8 mouse cellular contexts compared by ENCODE assay signal in genomic region chr11:60536859-60537467, GRCm38 (mm10). TPM values are rescaled to one million over a fixed set of nuclear protein-coding genes. Genes with fewer than 3 reads are reported as not detected.
A peak's percentile ranks its signal among the peaks of the same experiment; 100 is the strongest.
DNase-seq lines count a peak whose midpoint lies in the region; ATAC-seq lines count a peak whose summit lies in the region.

No protein-coding gene starts in this region.

- WGBS in embryonic facial prominence, embryonic 11.5 days, result under 1% methylated on average over 37 of the region's 37 CpGs
- 0% methylated on average over 37 of the region's 37 CpGs for WGBS in limb, embryonic 11.5 days
- under 1% methylated on average over 37 of the region's 37 CpGs for WGBS in midbrain, embryonic 12.5 days

- H3K4me2 ChIP-seq in embryonic facial prominence, embryonic 11.5 days (ENCODE audit: low read depth, low read length), result peak overlapping the region; percentile 76
- peak overlapping the region; percentile 71 for H3K4me2 ChIP-seq in limb, embryonic 11.5 days (ENCODE audit: low read depth, severe bottlenecking)
- H3K4me2 ChIP-seq in midbrain, embryonic 12.5 days (replicated peaks), result peak overlapping the region; percentile 97

- peak overlapping the region; percentile 99 for H3K27ac ChIP-seq in embryonic facial prominence, embryonic 11.5 days (replicated peaks; ENCODE audit: low read depth, low read length)
- peak overlapping the region; percentile 96 for H3K27ac ChIP-seq in limb, embryonic 11.5 days (replicated peaks; ENCODE audit: low read depth, low read length)
- peak overlapping the region; percentile 100 for H3K27ac ChIP-seq in midbrain, embryonic 12.5 days (replicated peaks)

- no peaks in the 10 kb centered on the region for H3K36me3 ChIP-seq in embryonic facial prominence, embryonic 11.5 days (replicated peaks; ENCODE audit: control insufficient read depth, insufficient read depth, low read depth, low read length)
- H3K36me3 ChIP-seq in limb, embryonic 11.5 days (ENCODE audit: control insufficient read depth, insufficient read depth, low read length), result peaks cover 2% of the 10 kb centered on the region; the same call in 1 of the 2 replicates
- H3K36me3 ChIP-seq in midbrain, embryonic 12.5 days, result peaks cover 2% of the 10 kb centered on the region; the same call in 1 of the 2 replicates

- DNase-seq in adrenal gland, postnatal 25 days, result peak; percentile 90
- DNase-seq in embryonic facial prominence, embryonic 11.5 days (ENCODE audit: low spot score), result peak; percentile 93
- DNase-seq in heart, adult 18-20 months, result peak; percentile 95 to 97
- DNase-seq in kidney, adult 18-20 months, result peak; percentile 94
- peak; percentile 96 for DNase-seq in limb, embryonic 11.5 days (ENCODE audit: low spot score)
- DNase-seq in spleen, adult 12 weeks (ENCODE audit: low spot score), result peak; percentile 74
- no peak for DNase-seq in c-Kit-positive CD71-positive TER-119-positive erythroid progenitor cells, embryonic 14.5 days (ENCODE audit: low spot score)

- peak overlapping the region; percentile 87 for H3K9ac ChIP-seq in embryonic facial prominence, embryonic 11.5 days (replicated peaks; ENCODE audit: low read length)
- H3K9ac ChIP-seq in limb, embryonic 11.5 days (ENCODE audit: low read length), result peak overlapping the region; percentile 70
- H3K9ac ChIP-seq in midbrain, embryonic 12.5 days (replicated peaks), result peak overlapping the region; percentile 94

- peak overlapping the region; percentile 98 for H3K4me3 ChIP-seq in embryonic facial prominence, embryonic 11.5 days (ENCODE audit: low read depth, low read length)
- peak overlapping the region; percentile 97 for H3K4me3 ChIP-seq in limb, embryonic 11.5 days (ENCODE audit: low read depth, low read length)
- peak overlapping the region; percentile 95 for H3K4me3 ChIP-seq in midbrain, embryonic 12.5 days

- peak; percentile 72 for ATAC-seq in embryonic facial prominence, embryonic 11.5 days (replicated peaks; ENCODE audit: insufficient number of reproducible peaks, low FRiP score, low TSS enrichment, low read depth)
- ATAC-seq in limb, embryonic 11.5 days (ENCODE audit: insufficient number of reproducible peaks, low FRiP score, low TSS enrichment, low read depth), result peak; percentile 75
- peak; percentile 68 for ATAC-seq in midbrain, embryonic 12.5 days (ENCODE audit: low FRiP score, low read depth)

- H3K4me1 ChIP-seq in embryonic facial prominence, embryonic 11.5 days (ENCODE audit: control insufficient read depth, insufficient read depth, low read length), result peaks cover 3% of the 10 kb centered on the region; the same call in 1 of the 2 replicates
- H3K4me1 ChIP-seq in limb, embryonic 11.5 days (ENCODE audit: control insufficient read depth, insufficient read depth, low read length), result peaks cover 17% of the 10 kb centered on the region
- H3K4me1 ChIP-seq in midbrain, embryonic 12.5 days, result peaks cover 35% of the 10 kb centered on the region

- no peaks in the 10 kb centered on the region for H3K27me3 ChIP-seq in embryonic facial prominence, embryonic 11.5 days (ENCODE audit: control insufficient read depth, insufficient read depth, low read length)
- no peaks in the 10 kb centered on the region for H3K27me3 ChIP-seq in limb, embryonic 11.5 days (ENCODE audit: control insufficient read depth, insufficient read depth, low read length)
- no peaks in the 10 kb centered on the region for H3K27me3 ChIP-seq in midbrain, embryonic 12.5 days

- H3K9me3 ChIP-seq in embryonic facial prominence, embryonic 11.5 days (replicated peaks; ENCODE audit: control insufficient read depth, low read length), result no peaks in the 10 kb centered on the region
- no peaks in the 10 kb centered on the region for H3K9me3 ChIP-seq in limb, embryonic 11.5 days (ENCODE audit: control insufficient read depth, low read length)
- H3K9me3 ChIP-seq in midbrain, embryonic 12.5 days, result no peaks in the 10 kb centered on the region

RNA-seq across cellular contexts. Expression of gene Alkbh5, which starts 0.8 kb away (rescaled TPM):
- total RNA-seq in adrenal gland, postnatal 25 days (2021), result 114 and 126 TPM in 2 replicates
- 31.4 and 31.5 TPM in 2 replicates for polyA plus RNA-seq in embryonic facial prominence, embryonic 11.5 days (2014; fragmentation: Nextera tagmentation; extraction: Ambion mirVana)
- total RNA-seq in heart, adult 18-20 months (2021), result 10 to 100 TPM; 77.6 to 82.0 TPM
- polyA plus RNA-seq in limb, embryonic 11.5 days (2014; fragmentation: Nextera tagmentation; extraction: Ambion mirVana), result 34.7 and 34.9 TPM in 2 replicates
- polyA plus RNA-seq in midbrain, embryonic 12.5 days (2016; fragmentation: Nextera tagmentation; extraction: Ambion mirVana), result 33.8 and 40.1 TPM in 2 replicates
